Mouse (Mus musculus) urinary bladder, postnatal 14 days (tissue): ENCODE results near the gene Rtn1.
A peak's percentile ranks its signal among the peaks of the same experiment; 100 is the strongest.

Source experiments
- DNase-seq: peaks from one replicate; pipeline ENCODE4 v3.0.0; 2021; ENCODE audit warnings: low spot score

Rtn1 gene

DNA sequence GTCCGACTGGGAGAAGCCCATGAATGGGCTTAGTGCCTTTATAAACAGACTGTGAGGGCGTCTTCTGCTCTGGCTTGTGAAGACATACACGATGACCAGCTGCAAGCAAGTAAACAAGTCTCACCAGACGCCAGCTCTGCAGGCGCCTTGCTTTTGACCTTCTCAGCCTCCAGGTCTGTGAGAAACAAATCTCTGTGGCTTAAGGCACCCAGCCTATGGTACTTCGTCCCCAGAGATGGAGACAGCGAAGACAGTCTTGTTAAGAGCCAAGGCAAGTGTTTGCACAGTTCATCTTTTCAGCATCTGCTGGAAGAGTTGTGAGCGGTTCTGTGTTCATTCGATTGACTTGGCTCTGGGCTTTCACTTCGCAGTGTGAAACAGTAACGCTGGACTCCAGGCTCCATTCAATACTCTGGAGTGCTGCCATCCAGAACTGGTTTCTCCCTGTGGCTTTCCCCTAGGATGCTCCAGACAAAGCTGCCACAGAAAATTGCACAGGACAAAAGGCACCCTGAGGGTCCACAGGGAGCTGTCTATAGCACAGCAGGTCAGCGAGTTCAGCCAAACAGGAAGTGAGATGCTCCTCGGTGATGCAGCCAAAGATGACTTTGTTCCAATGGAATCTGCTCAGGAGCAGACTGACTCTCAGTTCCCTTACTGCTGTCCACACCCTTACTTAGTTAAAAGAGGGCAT lies 135.0 kb downstream of the Rtn1 start:
- DNase-seq = peak; percentile 6

DNA sequence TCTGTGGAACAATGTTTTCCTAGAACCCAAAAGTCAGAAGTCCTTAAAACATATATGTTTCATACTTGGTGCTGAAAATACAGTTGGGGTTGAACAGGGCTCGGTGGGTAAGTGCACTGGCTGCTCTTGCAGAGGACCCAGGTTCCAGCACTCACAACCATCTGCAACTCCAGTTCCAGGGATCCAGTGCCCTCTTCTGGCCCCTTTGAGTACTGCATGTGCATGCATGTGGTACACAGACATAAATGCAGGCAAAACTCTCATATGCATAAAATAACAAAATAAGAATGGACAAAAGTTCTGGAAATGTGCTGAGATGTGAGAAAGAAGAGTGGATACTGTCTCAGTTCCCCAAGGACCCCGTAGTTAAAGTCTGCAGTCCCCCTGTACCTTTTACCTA lies 141.2 kb downstream of the Rtn1 start:
- DNase-seq = no peak

DNA sequence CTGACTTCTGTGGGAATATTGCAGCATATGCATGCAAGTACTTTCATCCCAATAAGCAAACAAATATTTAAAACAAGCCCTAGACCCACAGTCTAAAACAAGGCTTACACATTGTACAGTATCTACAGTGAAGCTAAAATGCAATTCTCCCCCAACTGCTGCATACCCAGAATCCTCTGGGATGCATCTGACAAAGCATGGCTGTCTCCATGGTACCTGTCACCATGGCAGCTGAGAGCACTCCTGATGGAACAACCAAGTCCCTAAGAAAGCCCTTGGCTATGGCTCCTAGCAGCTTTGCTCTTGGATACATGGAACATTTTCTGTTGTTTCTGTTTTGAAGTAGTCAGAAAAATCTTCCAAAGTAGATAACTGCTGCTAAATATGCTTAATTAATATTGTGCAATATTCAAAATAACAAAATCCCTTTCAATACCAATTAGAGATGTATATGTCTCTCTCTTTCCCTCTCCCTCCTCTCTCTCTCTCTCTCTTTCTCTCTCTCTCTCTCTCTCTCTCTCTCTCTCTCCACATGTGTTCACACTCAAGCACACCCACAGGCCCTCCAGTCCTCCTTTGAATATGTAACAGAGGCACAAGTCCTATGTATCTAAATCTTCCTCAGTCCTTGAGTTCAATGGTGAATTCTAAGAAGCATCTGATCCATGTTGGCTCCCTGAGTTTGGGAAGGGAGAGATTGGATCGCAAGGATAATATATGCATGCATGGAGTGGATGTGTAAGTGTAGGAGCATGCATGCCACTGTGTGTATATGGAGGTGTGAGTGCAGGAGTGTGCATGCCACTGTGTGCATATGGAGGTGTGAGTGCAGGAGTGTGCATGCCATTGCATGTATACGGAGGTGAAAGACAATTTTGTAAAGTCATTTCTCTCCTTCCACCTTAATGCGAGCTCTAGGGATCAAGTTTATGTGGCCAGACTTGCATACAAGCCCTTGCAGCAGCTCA lies 143.3 kb downstream of the Rtn1 start:
- DNase-seq = no peak

GRCm38 (mm10) chr12:72263213-72264103 lies 145.4 kb downstream of the Rtn1 start:
- no peak for DNase-seq

- DNase-seq = no peak
These were observed 151.9 kb downstream of the Rtn1 start for GRCm38 (mm10) chr12:72257000-72257399.

DNA sequence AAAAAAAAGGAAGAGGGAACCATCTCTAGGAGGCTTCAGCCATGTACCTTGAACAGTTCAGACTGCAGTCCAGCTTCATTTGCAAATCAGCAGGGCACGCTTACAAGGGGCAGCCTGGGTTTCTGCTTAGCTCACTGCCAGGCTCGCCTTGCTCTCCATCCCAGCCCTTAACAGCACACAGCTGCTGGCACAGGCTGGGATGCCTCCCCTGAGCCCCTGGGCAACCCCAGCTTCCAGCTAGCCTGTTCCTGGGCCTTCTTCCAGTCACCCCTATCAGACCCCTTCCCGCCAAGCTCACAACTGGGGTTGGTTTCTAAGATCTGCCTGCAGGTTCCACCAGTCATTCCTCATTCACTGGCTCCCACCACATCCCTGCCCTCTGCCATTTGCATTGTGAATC lies 155.8 kb downstream of the Rtn1 start:
- DNase-seq = no peak

DNA sequence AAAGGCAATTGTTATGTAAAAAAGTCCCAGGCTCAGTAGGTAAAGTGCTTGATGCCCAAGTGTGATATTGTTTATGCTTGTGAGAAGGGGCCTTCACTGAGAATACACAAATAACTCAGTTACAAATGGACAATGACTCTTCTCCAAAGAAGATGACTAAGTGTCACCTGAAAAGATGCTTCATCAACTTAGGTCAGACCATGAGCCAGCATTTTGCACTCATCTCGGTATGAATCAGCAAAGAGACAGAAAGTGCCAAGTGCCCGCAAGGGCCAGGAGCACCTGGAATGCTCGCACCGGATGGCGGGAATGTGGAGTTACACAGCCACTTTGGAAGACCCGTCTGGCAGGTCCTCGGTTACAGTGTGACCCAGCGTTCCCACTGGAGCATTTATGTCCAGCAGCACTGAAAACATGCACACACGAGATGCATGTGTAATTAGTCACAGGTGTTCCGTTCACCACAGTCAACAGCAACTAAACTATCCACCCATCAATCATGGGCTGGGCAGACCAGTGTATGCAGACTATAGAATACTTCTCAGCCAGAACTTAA lies 156.9 kb downstream of the Rtn1 start:
- no peak for DNase-seq

DNA sequence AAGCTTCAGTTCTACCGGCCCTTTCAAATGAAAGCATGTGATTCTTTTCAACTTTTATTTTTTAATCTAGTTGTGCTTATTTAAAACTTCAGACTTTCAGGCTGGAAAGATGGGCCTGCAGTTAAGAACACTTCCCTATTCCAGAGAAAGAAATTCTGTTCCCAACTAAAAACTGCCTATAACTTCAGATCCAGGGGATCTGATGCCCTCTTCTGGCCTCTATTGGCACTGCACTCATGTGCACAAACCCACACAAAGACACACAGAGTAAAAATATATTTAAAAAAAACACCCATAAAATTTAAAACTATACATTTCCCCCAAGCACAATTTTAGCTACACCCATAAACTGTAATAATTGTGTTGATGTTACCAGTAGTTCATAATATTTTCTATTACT lies 163.9 kb downstream of the Rtn1 start:
- DNase-seq = no peak

- no peak for DNase-seq
These were observed 166.0 kb downstream of the Rtn1 start for GRCm38 (mm10) chr12:72242807-72243206.

- no peak for DNase-seq
These were observed 168.3 kb downstream of the Rtn1 start for GRCm38 (mm10) chr12:72240506-72240905.

GRCm38 (mm10) chr12:72239230-72239894 lies 169.5 kb downstream of the Rtn1 start:
- DNase-seq = no peak

GRCm38 (mm10) chr12:72237251-72237650 lies 171.6 kb downstream of the Rtn1 start:
- no peak for DNase-seq

DNA sequence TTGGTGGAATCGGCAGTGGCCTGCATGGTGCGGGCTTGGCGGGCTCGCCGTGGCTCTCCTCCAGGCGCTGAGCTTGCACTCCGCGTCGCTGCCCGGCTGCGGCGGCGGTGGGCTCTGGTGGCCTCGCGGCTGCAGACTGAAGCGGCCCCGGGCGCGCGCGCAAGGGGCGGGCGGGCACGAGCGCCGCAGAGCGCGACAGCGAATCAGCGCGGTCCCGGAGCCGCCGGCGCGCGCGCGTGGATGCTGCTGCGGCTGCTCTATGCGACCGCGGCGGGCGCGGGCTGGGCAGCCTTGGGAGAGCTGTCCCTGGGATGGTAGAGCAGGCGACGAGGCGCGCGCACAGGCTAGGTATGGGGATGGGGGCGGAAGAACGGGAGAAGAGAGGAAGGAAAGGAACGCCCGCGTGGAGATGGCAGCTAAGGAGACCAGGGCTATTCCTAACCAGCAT lies 172.3 kb downstream of the Rtn1 start:
- DNase-seq = peak; percentile 26

DNA sequence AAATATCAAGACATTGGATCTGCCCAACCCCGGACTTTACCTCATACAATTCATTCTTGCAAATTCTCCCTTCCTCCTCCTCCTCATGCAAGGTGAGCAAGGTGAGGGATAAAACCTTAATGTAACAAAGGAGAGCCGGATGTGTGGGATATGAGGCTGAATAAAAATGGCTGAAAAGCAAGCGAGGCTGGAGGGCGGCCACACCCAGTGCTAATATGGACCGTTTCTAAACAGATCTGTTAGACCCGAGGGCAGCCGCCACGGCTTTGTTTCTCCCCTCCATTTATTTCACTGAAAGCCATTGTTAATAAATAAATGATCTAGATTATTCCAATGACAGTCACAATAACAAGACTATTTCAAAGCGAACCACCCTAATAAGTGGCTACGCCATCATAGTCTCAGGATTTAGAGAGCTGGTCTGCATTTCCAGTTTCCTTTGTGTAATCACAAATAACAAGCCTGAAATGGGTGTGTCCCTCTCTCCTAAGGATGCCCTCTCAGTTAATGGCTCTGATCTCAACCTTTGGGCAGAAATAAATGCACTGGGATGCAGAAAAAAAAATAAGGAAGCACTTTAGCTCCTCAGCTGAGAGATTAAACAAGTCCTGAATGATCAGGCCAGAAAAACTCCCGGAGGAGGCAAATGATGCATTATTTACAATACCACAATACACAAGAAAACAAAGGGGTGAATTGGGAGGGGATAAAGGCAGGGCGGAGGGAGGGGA lies 173.1 kb downstream of the Rtn1 start:
- DNase-seq = no peak

GRCm38 (mm10) chr12:72234966-72235365 lies 173.9 kb downstream of the Rtn1 start:
- DNase-seq = no peak

DNA sequence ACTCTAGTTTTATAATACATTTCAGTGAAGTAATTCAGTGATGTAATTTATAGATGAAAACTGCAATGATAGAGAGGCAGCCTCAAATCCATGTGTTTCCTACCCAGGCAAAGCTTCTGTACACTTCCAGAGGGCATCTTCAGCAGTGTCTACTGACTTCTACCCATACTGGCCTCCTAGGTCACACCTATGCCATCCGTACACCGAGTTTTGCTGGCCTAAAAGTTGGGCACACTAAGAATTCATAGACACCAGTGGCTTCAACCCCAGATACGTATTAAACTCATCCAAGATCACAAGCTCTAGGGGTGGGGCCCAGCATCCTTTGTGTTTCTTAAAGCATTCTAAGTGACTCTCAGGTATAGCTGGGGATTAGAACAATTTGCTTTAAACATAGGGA lies 174.7 kb downstream of the Rtn1 start:
- no peak for DNase-seq

- DNase-seq = no peak
These were observed 175.7 kb downstream of the Rtn1 start for GRCm38 (mm10) chr12:72232826-72233790.

GRCm38 (mm10) chr12:72232176-72232575 lies 176.7 kb downstream of the Rtn1 start:
- no peak for DNase-seq

DNA sequence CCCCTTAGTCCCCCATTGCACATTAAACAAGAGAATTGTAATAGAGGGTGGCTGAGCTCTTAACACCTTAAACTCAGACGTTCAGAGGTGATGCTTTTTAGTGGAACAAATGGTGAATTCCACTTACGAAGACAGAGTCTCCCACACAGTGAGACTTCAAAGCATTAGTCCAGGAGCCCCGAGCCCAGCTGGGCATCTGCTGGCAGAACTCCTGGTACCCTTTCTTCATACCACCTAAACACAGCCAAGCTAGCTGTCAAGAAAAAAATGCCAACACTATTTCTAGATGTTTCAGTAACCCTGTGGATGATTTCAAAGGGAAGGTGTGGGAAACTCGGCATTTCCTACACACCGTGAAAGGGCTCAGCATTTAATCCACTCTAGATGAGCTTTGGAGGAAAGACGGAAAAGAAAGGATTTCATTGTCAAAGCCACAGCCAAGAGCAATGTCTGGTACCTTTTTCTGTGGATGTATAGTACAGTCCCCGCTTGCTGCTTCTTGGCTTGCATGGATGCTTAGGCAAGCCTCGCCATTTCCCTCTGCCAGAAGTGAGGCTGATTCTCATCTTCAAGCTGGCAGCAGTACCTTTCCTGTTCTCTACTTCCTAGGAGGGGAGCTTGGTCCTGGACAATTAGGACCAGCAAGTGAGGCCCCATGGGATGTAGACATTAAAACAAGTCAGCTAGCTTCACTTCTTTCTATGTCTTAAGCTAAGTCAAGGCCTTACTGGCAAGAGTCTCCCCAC lies 179.2 kb downstream of the Rtn1 start:
- DNase-seq = no peak
